ENCODE assay signal across 10 mouse cellular contexts in genomic region chr2:59653306-59654165, GRCm38 (mm10). TPM values are rescaled to one million over a fixed set of nuclear protein-coding genes. Genes with fewer than 3 reads are reported as not detected.
DNase-seq lines count a peak whose midpoint lies in the region; ATAC-seq and TF ChIP-seq lines count a peak whose summit lies in the region.
"Had no signal": no experiment of that assay in that cellular context is flagged by ENCODE, and none has a peak within 500 bp of the region (broad histone marks: within the 10 kb centered on the region; RNA-seq: fewer than 3 reads in every experiment).

No protein-coding gene starts in this region.

- no peak overlapping the region for H3K4me3 ChIP-seq in heart, postnatal 0 days (ENCODE audit: low read depth, low read length)
- no peak overlapping the region for H3K4me3 ChIP-seq in forebrain, postnatal 0 days (ENCODE audit: low read depth, low read length)
- H3K4me3 ChIP-seq in midbrain, embryonic 11.5 days (ENCODE audit: low read depth, low read length): no peak overlapping the region
- H3K4me3 ChIP-seq: embryonic facial prominence, embryonic 12.5 days had no signal

- 58% methylated on average over 8 of the region's 8 CpGs for WGBS in heart, postnatal 0 days
- 27% methylated on average over 8 of the region's 8 CpGs for WGBS in forebrain, postnatal 0 days
- WGBS in midbrain, embryonic 11.5 days: 28% methylated on average over 8 of the region's 8 CpGs

- TF ChIP-seq CTCF in heart, postnatal 0 days (IDR thresholded peaks at IDR 0.05; ENCODE audit: low read depth): no peak
- 0 out of 2 replicates have a peak, but pooled peaks have one; percentile 3 for TF ChIP-seq CTCF in brain, embryonic 14.5 days (IDR thresholded peaks at IDR 0.05; ENCODE audit: borderline replicate concordance, extremely low read depth, insufficient read depth, insufficient read length)
- no peak; the same call in 1 of the 2 replicates for TF ChIP-seq CTCF in forebrain, postnatal 0 days (IDR thresholded peaks at IDR 0.05; ENCODE audit: low read depth)

- no peak for TF ChIP-seq POLR2A in brain, embryonic 14.5 days (IDR thresholded peaks at IDR 0.05; ENCODE audit: borderline replicate concordance, extremely low read depth, insufficient read depth, insufficient read length, poor library complexity, severe bottlenecking)

- ATAC-seq in heart, postnatal 0 days (ENCODE audit: insufficient read depth, low read depth): no peak
- ATAC-seq in forebrain, postnatal 0 days: peak; percentile 69
- peak; percentile 86 for ATAC-seq in midbrain, embryonic 11.5 days (ENCODE audit: low FRiP score)

- TF ChIP-seq EP300 in heart, postnatal 0 days (IDR thresholded peaks at IDR 0.05; ENCODE audit: low read depth): no peak

- no peak for DNase-seq in heart, postnatal 0 days (ENCODE audit: low spot score)
- DNase-seq in heart, adult 18-20 months: no peak
- DNase-seq in brain, embryonic 14.5 days (ENCODE audit: low read depth): peak; percentile 93
- DNase-seq in forebrain, postnatal 0 days: no peak
- DNase-seq in midbrain, embryonic 11.5 days (ENCODE audit: low spot score, missing footprints): peak; percentile 92
- no peak for DNase-seq in frontal cortex, postnatal 10 days (ENCODE audit: low spot score in 2 of 2)
- DNase-seq in ovary, postnatal 36 days (ENCODE audit: low spot score): no peak
- DNase-seq in adrenal gland, adult 18-20 months (ENCODE audit: low spot score in 2 of 2): no peak
- DNase-seq: kidney, adult 8-10 months had no signal

- H3K9me3 ChIP-seq in heart, postnatal 0 days (replicated peaks; ENCODE audit: control insufficient read depth, low read length): no peaks in the 10 kb centered on the region
- no peaks in the 10 kb centered on the region for H3K9me3 ChIP-seq in forebrain, postnatal 0 days (ENCODE audit: low read length)
- H3K9me3 ChIP-seq in midbrain, embryonic 11.5 days (ENCODE audit: control insufficient read depth, low read length): no peaks in the 10 kb centered on the region
- H3K9me3 ChIP-seq: embryonic facial prominence, embryonic 12.5 days had no signal

- H3K27me3 ChIP-seq in heart, postnatal 0 days (ENCODE audit: control insufficient read depth, insufficient read depth, low read length): no peaks in the 10 kb centered on the region
- H3K27me3 ChIP-seq in forebrain, postnatal 0 days (ENCODE audit: insufficient read depth, low read length): no peaks in the 10 kb centered on the region
- peaks cover 37% of the 10 kb centered on the region for H3K27me3 ChIP-seq in midbrain, embryonic 11.5 days (ENCODE audit: control insufficient read depth, insufficient read depth, low read length)
- H3K27me3 ChIP-seq: embryonic facial prominence, embryonic 12.5 days had no signal

- H3K4me2 ChIP-seq in heart, postnatal 0 days (ENCODE audit: low read depth, low read length): no peak overlapping the region
- H3K4me2 ChIP-seq in forebrain, postnatal 0 days (ENCODE audit: low read depth): no peak overlapping the region
- no peak overlapping the region for H3K4me2 ChIP-seq in midbrain, embryonic 11.5 days
- H3K4me2 ChIP-seq: embryonic facial prominence, embryonic 12.5 days had no signal

- no peaks in the 10 kb centered on the region for H3K36me3 ChIP-seq in heart, postnatal 0 days (replicated peaks; ENCODE audit: control insufficient read depth, insufficient read depth, low read length)
- no peaks in the 10 kb centered on the region for H3K36me3 ChIP-seq in forebrain, postnatal 0 days (ENCODE audit: insufficient read depth)
- H3K36me3 ChIP-seq in midbrain, embryonic 11.5 days (ENCODE audit: control insufficient read depth, insufficient read depth, low read length): no peaks in the 10 kb centered on the region
- H3K36me3 ChIP-seq: embryonic facial prominence, embryonic 12.5 days had no signal

- no peak overlapping the region for H3K9ac ChIP-seq in heart, postnatal 0 days (replicated peaks; ENCODE audit: low read depth, low read length)
- no peak overlapping the region for H3K9ac ChIP-seq in forebrain, postnatal 0 days
- no peak overlapping the region for H3K9ac ChIP-seq in midbrain, embryonic 11.5 days (ENCODE audit: low read length)
- H3K9ac ChIP-seq: embryonic facial prominence, embryonic 12.5 days had no signal

- 0 out of 2 replicates have a peak overlapping the region, but pooled peaks have one; percentile 2 for H3K27ac ChIP-seq in heart, postnatal 0 days (ENCODE audit: low read depth)
- no peak overlapping the region for H3K27ac ChIP-seq in forebrain, postnatal 0 days (ENCODE audit: low read depth, low read length)
- no peak overlapping the region for H3K27ac ChIP-seq in midbrain, embryonic 11.5 days (ENCODE audit: low read depth, low read length)
- H3K27ac ChIP-seq: embryonic facial prominence, embryonic 12.5 days had no signal

- H3K4me1 ChIP-seq in heart, postnatal 0 days (ENCODE audit: control insufficient read depth, insufficient read depth): peaks cover 15% of the 10 kb centered on the region
- H3K4me1 ChIP-seq in forebrain, postnatal 0 days (ENCODE audit: insufficient read depth): peaks cover 3% of the 10 kb centered on the region; the same call in 1 of the 2 replicates
- H3K4me1 ChIP-seq in midbrain, embryonic 11.5 days (ENCODE audit: control insufficient read depth, insufficient read depth, low read length): peaks cover 6% of the 10 kb centered on the region

RNA-seq across cellular contexts. Expression of gene Tanc1, which starts 41.7 kb away (rescaled TPM):
- 21.9 and 22.3 TPM in 2 replicates for total RNA-seq in heart, postnatal 0 days (2014; rRNA removed; ENCODE audit: low replicate concordance)
- polyA plus RNA-seq in heart, postnatal 0 days (2015; fragmentation: Nextera tagmentation; extraction: Ambion mirVana): 11.8 and 12.3 TPM in 2 replicates
- total RNA-seq in heart, adult 18-20 months (2021): 10 to 100 TPM; 31.5 to 34.4 TPM
- 5.2 and 7.2 TPM in 2 replicates for polyA plus RNA-seq in brain, embryonic 14.5 days (2012; rRNA removed)
- 4.3 and 5.0 TPM in 2 replicates for total RNA-seq in forebrain, postnatal 0 days (2014; rRNA removed)
- polyA plus RNA-seq in forebrain, postnatal 0 days (2015; fragmentation: Nextera tagmentation; extraction: Ambion mirVana): 1.3 and 2.9 TPM in 2 replicates
- 6.2 and 6.7 TPM in 2 replicates for polyA plus RNA-seq in midbrain, embryonic 11.5 days (2014; fragmentation: Nextera tagmentation; extraction: Ambion mirVana)
- 10 to 100 TPM; 15.2 to 15.7 TPM for total RNA-seq in adrenal gland, adult 18-20 months (2021)

Comparison
In these comparisons a context has a peak if more than half of its experiments do, and no peak if none do; other contexts are left out.
1. DNase-seq: peak in brain, embryonic 14.5 days (single experiment) and midbrain, embryonic 11.5 days (single experiment); none in heart, postnatal 0 days (single experiment), heart, adult 18-20 months (0 of 2), forebrain, postnatal 0 days (single experiment), frontal cortex, postnatal 10 days (0 of 2), ovary, postnatal 36 days (single experiment) and adrenal gland, adult 18-20 months (0 of 2).